Mouse (Mus musculus) left cerebral cortex, postnatal 25 days (tissue): ENCODE data around the gene Nfkbil1. TPM values are rescaled to one million over a fixed set of nuclear protein-coding genes. Genes with fewer than 3 reads are reported as not detected.

ENCODE experiments used
- microRNA-seq, 2 experiments: library from miRNA; unstranded; fragments of <30 nt; microRNA quantifications; one replicate each; pipeline ENCODE4 v1.2.0; 2022
- total RNA-seq, 2 experiments: library from RNA; stranded (reverse); gene quantifications; 2 replicates each; pipeline ENCODE4 v1.2.3; 2021

Gene Nfkbil1
- total RNA-seq, 2 experiments from 2014 or later, result 11.7 to 12.8 TPM

Small RNAs within 50 kb of the gene (microRNA-seq; reads per million reads assigned to microRNA genes)
- 0 reads per million in 2 experiments for gene Mir6973a
- gene Mir6974, result 0 to 1.7 reads per million in 2 experiments
- 0.74 to 2.7 reads per million in 2 experiments for gene Mir6975
- gene Mir8094, result 0 to 0.50 reads per million in 2 experiments

Other genes with a start within 250 kb of the Nfkbil1 start
- gene Vars, start 234.8 kb downstream of the Nfkbil1 start, total RNA-seq, result 10 to 100 TPM; 38.0 to 44.7 TPM
- gene Vwa7, start 219.2 kb downstream of the Nfkbil1 start, total RNA-seq, result under 1 TPM; 0.30 to 0.37 TPM
- under 1 TPM; 0.60 to 0.83 TPM for gene Sapcd1, start 207.8 kb downstream of the Nfkbil1 start, total RNA-seq
- gene Msh5, start 189.0 kb downstream of the Nfkbil1 start, total RNA-seq, result under 1 TPM; 0.76 to 0.96 TPM
- 10 to 100 TPM in 1 of 2 experiments, 1 to 10 TPM in 1; 9.9 to 11.6 TPM for gene Clic1, start 185.8 kb downstream of the Nfkbil1 start, total RNA-seq
- 10 to 100 TPM; 12.1 to 12.5 TPM for gene Ddah2, start 176.8 kb downstream of the Nfkbil1 start, total RNA-seq
- gene Ly6g6c, start 170.4 kb downstream of the Nfkbil1 start, total RNA-seq, result not detected
- not detected for gene Mpig6b, start 169.6 kb downstream of the Nfkbil1 start, total RNA-seq
- 1 to 10 TPM; 2.4 to 2.7 TPM for gene Ly6g6e, start 158.9 kb downstream of the Nfkbil1 start, total RNA-seq
- gene Ly6g6d, start 157.7 kb downstream of the Nfkbil1 start, total RNA-seq, result 1 to 10 TPM in 1 of 2 experiments, under 1 TPM in 1; 0.69 to 1.9 TPM
- gene Ly6g6f, start 150.2 kb downstream of the Nfkbil1 start, total RNA-seq, result not detected
- gene Abhd16a, start 146.5 kb downstream of the Nfkbil1 start, total RNA-seq, result 100 to 1,000 TPM; 107 to 109 TPM
- gene Ly6g5c, start 127.5 kb downstream of the Nfkbil1 start, total RNA-seq, result not detected
- gene Ly6g5b, start 120.4 kb downstream of the Nfkbil1 start, total RNA-seq, result under 1 TPM; 0.69 to 0.94 TPM
- 10 to 100 TPM; 13.1 to 15.2 TPM for gene Gpank1, start 114.3 kb downstream of the Nfkbil1 start, total RNA-seq
- gene Csnk2b, start 113.7 kb downstream of the Nfkbil1 start, total RNA-seq, result 100 to 1,000 TPM; 183 to 185 TPM
- gene D17H6S53E, start 109.4 kb downstream of the Nfkbil1 start, total RNA-seq, result 10 to 100 TPM; 24.1 to 29.8 TPM
- not detected for gene Apom, start 103.7 kb downstream of the Nfkbil1 start, total RNA-seq
- gene Bag6, start 100.6 kb downstream of the Nfkbil1 start, total RNA-seq, result 100 to 1,000 TPM; 286 to 292 TPM
- 100 to 1,000 TPM; 268 to 285 TPM for gene Prrc2a, start 70.9 kb downstream of the Nfkbil1 start, total RNA-seq
- gene Aif1, start 59.7 kb downstream of the Nfkbil1 start, total RNA-seq, result 10 to 100 TPM; 10.8 to 11.1 TPM
- 10 to 100 TPM in 1 of 2 experiments, 1 to 10 TPM in 1; 6.1 to 10.1 TPM for gene Lst1, start 47.4 kb downstream of the Nfkbil1 start, total RNA-seq
- under 1 TPM; 0.64 to 0.99 TPM for gene Ltb, start 41.4 kb downstream of the Nfkbil1 start, total RNA-seq
- gene Tnf, start 33.8 kb downstream of the Nfkbil1 start, total RNA-seq, result not detected
- gene Lta, start 30.4 kb downstream of the Nfkbil1 start, total RNA-seq, result under 1 TPM; 0.34 to 0.39 TPM
- gene Gm16181, start 15.0 kb downstream of the Nfkbil1 start, total RNA-seq, result not detected
- 100 to 1,000 TPM; 514 to 578 TPM for gene Atp6v1g2, start 2.1 kb downstream of the Nfkbil1 start, total RNA-seq
- gene Ddx39b, start 6.0 kb upstream of the Nfkbil1 start, total RNA-seq, result 100 to 1,000 TPM; 207 to 209 TPM
- gene H2-D1, start 26.9 kb upstream of the Nfkbil1 start, total RNA-seq, result 10 to 100 TPM; 18.5 to 18.7 TPM
- under 1 TPM; 0.39 to 0.96 TPM for gene H2-Q1, start 84.6 kb upstream of the Nfkbil1 start, total RNA-seq
- gene H2-Q2, start 106.5 kb upstream of the Nfkbil1 start, total RNA-seq, result under 1 TPM; 0.30 to 0.78 TPM
- 1 to 10 TPM; 1.4 to 1.9 TPM for gene H2-Q4, start 143.8 kb upstream of the Nfkbil1 start, total RNA-seq
- under 1 TPM in 1 of 2 experiments, not detected in 1; 0.34 TPM for gene H2-Q6, start 189.1 kb upstream of the Nfkbil1 start, total RNA-seq
- under 1 TPM; 0.30 to 0.34 TPM for gene H2-Q7, start 203.4 kb upstream of the Nfkbil1 start, total RNA-seq
- gene H2-Q10, start 234.3 kb upstream of the Nfkbil1 start, total RNA-seq, result under 1 TPM; 0.09 to 0.39 TPM